Mouse (Mus musculus) ES-Bruce4 (cell line): ENCODE measurements around the gene Tmem43.

Source experiments
- CTCF ChIP-seq: IDR thresholded peaks from one replicate; pipeline ENCODE4 v1.8.1; 2011; ENCODE audit warnings: low read depth, low read length
- EP300 ChIP-seq: IDR thresholded peaks from 2 replicates; pipeline ENCODE4 v1.6.1; 2011; ENCODE audit warnings: low read depth, low read length; ENCODE audit not compliant: insufficient read depth
- POLR2A ChIP-seq: IDR thresholded peaks from one replicate; pipeline ENCODE4 v1.8.1; 2011; ENCODE audit warnings: low read length; ENCODE audit not compliant: insufficient read depth

GRCm38 (mm10) chr6:91467106-91467505 lies 6.4 kb upstream of the Tmem43 start:
- TF ChIP-seq CTCF (no peak), POLR2A (no peak), EP300 (no peak)
